Mouse (Mus musculus) neural tube, embryonic 12.5 days (tissue): Measurements from ENCODE around the gene Atp4a. TPM values are rescaled to one million over a fixed set of nuclear protein-coding genes. Genes with fewer than 3 reads are reported as not detected.

ENCODE experiments used
- ATAC-seq: fragments of 200-750 bp; cut with Nextera tagmentation; 2 replicates; pipeline ENCODE4 v1.8.0; 2017; ENCODE audit warnings: low read depth, mild to moderate bottlenecking, moderate TSS enrichment, moderate library complexity; ENCODE audit not compliant: low FRiP score
- H3K27ac ChIP-seq: fragments of 300-500 bp; sonication (generic); 2 replicates; pipeline ENCODE4 v1.5.1; 2016
- H3K27me3 ChIP-seq: fragments of 300-500 bp; sonication (generic); replicated peaks from 2 replicates; pipeline ENCODE4 v1.6.1; 2016; ENCODE audit warnings: mild to moderate bottlenecking
- H3K36me3 ChIP-seq: fragments of 300-500 bp; sonication (generic); 2 replicates; pipeline ENCODE4 v1.6.1; 2016; ENCODE audit warnings: mild to moderate bottlenecking
- H3K4me1 ChIP-seq: fragments of 300-500 bp; sonication (generic); 2 replicates; pipeline ENCODE4 v1.6.1; 2016
- H3K4me2 ChIP-seq: fragments of 300-500 bp; sonication (generic); replicated peaks from 2 replicates; pipeline ENCODE4 v1.6.1; 2016; ENCODE audit warnings: mild to moderate bottlenecking
- H3K4me3 ChIP-seq: fragments of 300-500 bp; sonication (generic); 2 replicates; pipeline ENCODE4 v1.5.1; 2016
- H3K9ac ChIP-seq: fragments of 300-500 bp; sonication (generic); 2 replicates; pipeline ENCODE4 v1.6.1; 2016; ENCODE audit warnings: mild to moderate bottlenecking
- H3K9me3 ChIP-seq: fragments of 300-500 bp; sonication (generic); 2 replicates; pipeline ENCODE4 v1.6.1; 2016; ENCODE audit warnings: mild to moderate bottlenecking
- WGBS: fragments of 180-500 bp; shearing (Covaris S2); methylation state at CpG from one replicate; pipeline ENCODE4 v1.1.7; 2016; 5-methylcytosine and 5-hydroxymethylcytosine counted together
- polyA plus RNA-seq: library from polyadenylated mRNA; unstranded; fragments of >200 nt; fragmentation: Nextera tagmentation; extraction: Ambion mirVana; gene quantifications from 2 replicates; pipeline ENCODE4 v1.2.1, GENCODE M21; 2016

Atp4a gene
- 1.3 and 2.0 TPM in 2 replicates for polyA plus RNA-seq

DNA sequence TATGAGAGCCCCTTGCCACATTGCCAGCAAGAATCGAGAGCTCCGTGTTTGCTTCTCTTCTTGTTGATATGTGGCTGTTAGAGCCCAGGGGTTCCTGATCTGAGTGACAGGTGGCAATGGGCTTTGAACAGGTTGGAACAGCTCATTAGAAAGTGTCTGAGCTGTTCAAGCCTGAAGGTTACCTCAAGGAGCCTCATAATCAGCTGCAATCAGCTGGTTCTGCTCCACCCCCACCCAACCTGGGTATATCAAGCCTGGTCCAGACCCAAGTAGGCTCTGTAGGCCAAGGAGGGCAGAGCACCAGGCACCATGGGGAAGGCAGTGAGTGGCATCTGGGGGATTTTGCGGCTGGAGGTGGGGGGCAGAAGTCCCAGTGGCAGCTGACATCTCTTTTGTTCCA is at the start of gene Atp4a:
TSS of gene Atp4a (plus strand) at position 268 of the 400 bp plus-strand sequence.
- H3K4me2 ChIP-seq = no peak within 1 kb of the TSS
- no peak within 1 kb of the TSS for H3K27ac ChIP-seq
- H3K9ac ChIP-seq = no peak within 1 kb of the TSS
- H3K4me1 ChIP-seq = no peaks in the 10 kb centered on the region; the same call in 1 of the 2 replicates
- no peak within 1 kb of the TSS for H3K4me3 ChIP-seq
- WGBS = 88% methylated on average over 3 of the region's 3 CpGs
- no peak for ATAC-seq
- no peaks in the 10 kb centered on the region for H3K36me3 ChIP-seq
- peaks cover 11% of the 10 kb centered on the region; the same call in 1 of the 2 replicates for H3K27me3 ChIP-seq
- H3K9me3 ChIP-seq = no peaks in the 10 kb centered on the region

DNA sequence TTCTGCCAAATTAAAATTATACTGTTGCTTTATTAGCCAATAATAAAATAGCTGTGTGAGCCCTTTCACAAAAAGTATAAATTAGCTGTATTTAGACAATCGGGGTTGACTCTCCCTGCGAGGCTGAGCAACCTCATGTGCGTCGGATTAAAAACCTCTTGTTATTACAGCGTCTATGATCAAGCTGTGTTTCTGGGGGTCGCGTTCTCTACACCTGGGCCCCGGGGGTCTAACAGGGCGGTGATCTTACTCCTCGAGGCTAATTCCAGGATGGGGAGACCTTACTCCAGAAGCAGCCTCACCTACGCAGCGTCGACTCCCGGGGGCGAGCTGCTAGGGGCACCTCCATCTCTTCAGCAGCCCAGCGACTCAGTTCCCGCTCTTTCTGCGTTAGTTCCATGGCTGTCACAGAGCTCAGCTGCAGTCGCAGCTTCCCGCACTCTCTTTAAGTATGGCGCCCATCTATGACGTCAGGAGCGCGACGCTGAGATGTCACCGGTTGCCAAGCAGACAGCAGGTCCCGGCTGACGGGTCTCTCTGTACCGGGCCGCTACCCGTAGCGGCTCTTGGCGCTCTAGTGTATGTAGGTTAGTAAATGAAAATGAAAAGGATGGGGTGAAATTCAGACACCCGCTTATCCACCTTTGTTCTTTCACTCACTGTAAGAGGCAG is 47.3 kb upstream of the Atp4a start, which contains the start of gene Haus5:
TSS of gene Haus5 (minus strand) at position 466 of the 672 bp plus-strand sequence.
- H3K4me1 ChIP-seq = peaks cover 10% of the 10 kb centered on the region; the same call in 1 of the 2 replicates
- H3K4me2 ChIP-seq = peak within 1 kb of the TSS; percentile 90
- ATAC-seq = peak; percentile 95
- peak within 1 kb of the TSS; percentile 62 for H3K9ac ChIP-seq
- 0 out of 2 replicates have a peak, but pooled peaks cover 2% of the 10 kb centered on the region for H3K27me3 ChIP-seq
- H3K27ac ChIP-seq = no peak within 1 kb of the TSS
- WGBS = 1% methylated on average over 34 of the region's 34 CpGs
- H3K4me3 ChIP-seq = peak within 1 kb of the TSS; percentile 59
- no peaks in the 10 kb centered on the region for H3K9me3 ChIP-seq
- H3K36me3 ChIP-seq = peaks cover 23% of the 10 kb centered on the region

DNA sequence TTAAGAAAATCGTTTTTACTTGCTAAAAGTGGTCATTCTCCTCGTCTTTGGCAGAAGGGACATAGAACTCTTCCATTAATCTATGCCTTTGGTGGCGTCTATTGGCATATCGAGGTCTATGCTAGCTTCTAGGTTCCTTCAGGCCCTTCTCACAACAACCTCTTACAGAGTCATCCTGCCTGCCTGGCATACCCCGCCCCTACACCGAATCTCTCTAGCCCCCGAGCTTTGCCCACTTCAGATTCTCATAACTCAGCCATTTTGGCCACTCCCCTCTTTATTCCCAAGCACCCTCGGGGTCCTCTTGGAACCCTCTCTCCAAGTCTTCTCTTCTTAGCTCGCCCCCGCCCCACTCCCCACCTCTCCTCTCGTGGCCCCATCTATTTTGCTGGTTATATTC is 46.7 kb upstream of the Atp4a start:
- Histone ChIP-seq H3K4me2 (peak overlapping the region; percentile 90), H3K4me1 (peaks cover 10% of the 10 kb centered on the region; the same call in 1 of the 2 replicates), H3K27me3 (0 out of 2 replicates have a peak, but pooled peaks cover 2% of the 10 kb centered on the region), H3K9ac (peak overlapping the region; percentile 62), H3K4me3 (peak overlapping the region; percentile 59), H3K9me3 (no peaks in the 10 kb centered on the region), H3K27ac (no peak overlapping the region), H3K36me3 (peaks cover 18% of the 10 kb centered on the region)
- peak; percentile 62 for ATAC-seq
- 8% methylated on average over 11 of the region's 11 CpGs for WGBS

GRCm38 (mm10) chr7:30669229-30669628 is 42.8 kb upstream of the Atp4a start:
- Histone ChIP-seq H3K36me3 (no peaks in the 10 kb centered on the region), H3K9me3 (no peaks in the 10 kb centered on the region), H3K4me1 (peaks cover 9% of the 10 kb centered on the region; the same call in 1 of the 2 replicates), H3K27ac (no peak overlapping the region), H3K9ac (no peak overlapping the region), H3K4me2 (no peak overlapping the region), H3K27me3 (0 out of 2 replicates have a peak, but pooled peaks cover 2% of the 10 kb centered on the region), H3K4me3 (no peak overlapping the region)
- ATAC-seq = no peak
- 39% methylated on average over 3 of the region's 3 CpGs for WGBS

DNA sequence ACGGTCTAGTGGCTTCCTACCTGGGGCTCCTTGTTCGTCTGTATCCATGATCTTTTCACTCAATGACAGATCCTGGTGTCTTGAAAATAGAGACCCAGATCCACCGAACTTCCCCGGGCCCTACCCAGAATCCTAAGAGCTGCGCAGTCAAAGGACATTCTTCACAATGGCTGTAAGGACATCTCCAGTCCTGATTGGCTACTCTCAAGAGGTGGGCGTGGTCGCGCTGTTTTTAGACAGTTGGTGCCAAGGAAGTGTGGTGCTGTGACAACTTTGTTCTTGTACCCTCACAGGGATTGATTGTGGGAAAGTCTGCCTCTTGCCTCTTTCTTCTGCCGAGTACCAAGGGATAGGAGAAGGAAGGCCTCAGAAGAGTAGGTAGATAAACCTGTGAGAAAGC is 40.5 kb upstream of the Atp4a start, which contains the start of gene Pmis2:
TSS of gene Pmis2 (minus strand) at position 126 of the 400 bp plus-strand sequence.
- Histone ChIP-seq H3K27ac (no peak within 1 kb of the TSS), H3K36me3 (no peaks in the 10 kb centered on the region), H3K4me1 (no peaks in the 10 kb centered on the region), H3K27me3 (0 out of 2 replicates have a peak, but pooled peaks cover 2% of the 10 kb centered on the region), H3K4me3 (no peak within 1 kb of the TSS), H3K4me2 (no peak within 1 kb of the TSS), H3K9me3 (no peaks in the 10 kb centered on the region), H3K9ac (no peak within 1 kb of the TSS)
- WGBS = 74% methylated on average over 9 of the region's 9 CpGs
- no peak for ATAC-seq

GRCm38 (mm10) chr7:30678263-30678975 is 33.6 kb upstream of the Atp4a start:
- no peak overlapping the region for H3K4me2 ChIP-seq
- WGBS = 73% methylated on average over 5 of the region's 5 CpGs
- H3K36me3 ChIP-seq = no peaks in the 10 kb centered on the region
- H3K9ac ChIP-seq = no peak overlapping the region
- no peak overlapping the region for H3K4me3 ChIP-seq
- no peaks in the 10 kb centered on the region for H3K27me3 ChIP-seq
- H3K9me3 ChIP-seq = no peaks in the 10 kb centered on the region
- H3K27ac ChIP-seq = no peak overlapping the region
- no peaks in the 10 kb centered on the region for H3K4me1 ChIP-seq
- ATAC-seq = no peak

DNA sequence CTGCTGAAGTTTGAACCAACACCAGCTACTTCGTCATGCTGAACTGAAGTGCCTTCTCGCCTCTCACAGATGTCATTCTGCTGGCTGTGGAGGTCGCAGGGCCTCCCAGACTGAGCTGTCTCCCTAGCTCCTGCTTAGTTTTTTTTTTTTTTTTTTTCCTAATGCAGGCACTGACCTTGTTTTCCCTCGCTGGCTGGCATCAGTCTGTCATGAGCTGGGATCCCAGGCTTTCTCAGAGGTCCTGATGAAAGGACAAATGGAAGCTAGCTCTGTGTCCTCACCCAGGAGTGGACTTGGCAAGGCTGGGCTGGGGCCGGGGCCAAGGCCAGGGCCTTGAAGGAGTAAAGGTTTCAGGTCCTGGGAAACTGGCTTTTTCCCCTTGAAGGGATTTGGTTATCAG is 30.1 kb upstream of the Atp4a start:
- no peaks in the 10 kb centered on the region for H3K27me3 ChIP-seq
- 70% methylated on average over 5 of the region's 5 CpGs for WGBS
- no peaks in the 10 kb centered on the region for H3K4me1 ChIP-seq
- no peak overlapping the region for H3K4me2 ChIP-seq
- H3K4me3 ChIP-seq = no peak overlapping the region
- no peak overlapping the region for H3K9ac ChIP-seq
- H3K27ac ChIP-seq = no peak overlapping the region
- no peak for ATAC-seq
- no peaks in the 10 kb centered on the region for H3K36me3 ChIP-seq
- no peaks in the 10 kb centered on the region for H3K9me3 ChIP-seq

- peaks cover 14% of the 10 kb centered on the region for H3K27me3 ChIP-seq
- H3K36me3 ChIP-seq = no peaks in the 10 kb centered on the region
- no peaks in the 10 kb centered on the region for H3K9me3 ChIP-seq
- no peak for ATAC-seq
- no peak overlapping the region for H3K9ac ChIP-seq
- H3K4me2 ChIP-seq = no peak overlapping the region
- no peaks in the 10 kb centered on the region for H3K4me1 ChIP-seq
- 78% methylated on average over 2 of the region's 2 CpGs for WGBS
- H3K27ac ChIP-seq = no peak overlapping the region
- no peak overlapping the region for H3K4me3 ChIP-seq
These were observed 28.6 kb upstream of the Atp4a start for GRCm38 (mm10) chr7:30683425-30683824.

DNA sequence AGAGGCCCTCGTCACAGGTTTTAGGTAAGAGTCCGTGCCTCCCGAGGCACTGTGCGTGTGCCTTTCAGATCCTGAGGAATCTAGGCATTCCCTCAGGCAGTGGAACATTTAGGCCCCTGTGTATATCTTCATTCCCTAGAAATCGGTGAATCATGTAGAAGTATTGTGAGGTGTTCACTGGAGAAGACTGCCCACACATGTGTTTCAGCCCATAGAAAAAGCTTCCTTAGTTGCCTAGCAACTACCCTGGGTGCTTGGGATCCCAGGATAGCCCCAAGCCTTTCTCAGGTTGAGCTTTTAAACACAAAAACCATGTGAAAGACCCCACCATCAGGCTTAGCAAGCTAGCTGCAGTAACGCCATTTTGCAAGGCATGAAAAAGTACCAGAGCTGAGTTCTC is 23.7 kb upstream of the Atp4a start:
- ATAC-seq = no peak
- 78% methylated on average over 6 of the region's 6 CpGs for WGBS
- Histone ChIP-seq H3K4me1 (no peaks in the 10 kb centered on the region), H3K27me3 (peaks cover 15% of the 10 kb centered on the region), H3K4me2 (no peak overlapping the region), H3K27ac (no peak overlapping the region), H3K9ac (no peak overlapping the region), H3K4me3 (no peak overlapping the region), H3K36me3 (no peaks in the 10 kb centered on the region), H3K9me3 (no peaks in the 10 kb centered on the region)

DNA sequence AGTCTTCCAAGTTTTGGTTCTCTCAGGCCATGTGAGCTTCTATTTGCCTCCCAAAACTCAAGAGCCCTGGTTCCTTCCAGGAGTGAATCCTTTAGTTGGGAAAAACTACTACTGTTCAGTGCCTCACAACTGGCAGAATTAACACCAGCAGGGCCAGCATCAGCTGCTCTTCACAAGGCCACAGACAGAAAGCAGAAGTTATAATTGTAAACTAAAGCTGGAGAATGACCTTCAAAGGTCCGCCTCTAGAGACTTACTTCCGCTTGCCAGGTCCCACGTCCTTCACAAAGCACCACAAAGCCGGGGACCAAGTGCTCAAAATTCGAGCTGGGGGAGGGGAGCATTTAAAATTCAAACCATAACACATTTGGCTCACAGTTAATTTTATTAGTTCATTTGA is 13.9 kb upstream of the Atp4a start:
- 73% methylated on average over 5 of the region's 5 CpGs for WGBS
- no peak overlapping the region for H3K9ac ChIP-seq
- no peaks in the 10 kb centered on the region for H3K27me3 ChIP-seq
- no peaks in the 10 kb centered on the region for H3K36me3 ChIP-seq
- H3K4me1 ChIP-seq = no peaks in the 10 kb centered on the region
- no peak overlapping the region for H3K4me2 ChIP-seq
- ATAC-seq = no peak
- no peak overlapping the region for H3K27ac ChIP-seq
- H3K9me3 ChIP-seq = no peaks in the 10 kb centered on the region
- H3K4me3 ChIP-seq = no peak overlapping the region

- Histone ChIP-seq H3K36me3 (no peaks in the 10 kb centered on the region), H3K9me3 (no peaks in the 10 kb centered on the region), H3K27me3 (no peaks in the 10 kb centered on the region), H3K9ac (no peak within 1 kb of the TSS), H3K4me3 (no peak within 1 kb of the TSS), H3K27ac (no peak within 1 kb of the TSS), H3K4me2 (no peak within 1 kb of the TSS), H3K4me1 (no peaks in the 10 kb centered on the region)
- WGBS = 39% methylated on average over 9 of the region's 9 CpGs
- ATAC-seq = no peak
These were observed 13.4 kb upstream of the Atp4a start, which contains the start of gene 2200002J24Rik for GRCm38 (mm10) chr7:30698589-30698988. Gene 2200002J24Rik (plus strand): TSS chr7:30698926.

DNA sequence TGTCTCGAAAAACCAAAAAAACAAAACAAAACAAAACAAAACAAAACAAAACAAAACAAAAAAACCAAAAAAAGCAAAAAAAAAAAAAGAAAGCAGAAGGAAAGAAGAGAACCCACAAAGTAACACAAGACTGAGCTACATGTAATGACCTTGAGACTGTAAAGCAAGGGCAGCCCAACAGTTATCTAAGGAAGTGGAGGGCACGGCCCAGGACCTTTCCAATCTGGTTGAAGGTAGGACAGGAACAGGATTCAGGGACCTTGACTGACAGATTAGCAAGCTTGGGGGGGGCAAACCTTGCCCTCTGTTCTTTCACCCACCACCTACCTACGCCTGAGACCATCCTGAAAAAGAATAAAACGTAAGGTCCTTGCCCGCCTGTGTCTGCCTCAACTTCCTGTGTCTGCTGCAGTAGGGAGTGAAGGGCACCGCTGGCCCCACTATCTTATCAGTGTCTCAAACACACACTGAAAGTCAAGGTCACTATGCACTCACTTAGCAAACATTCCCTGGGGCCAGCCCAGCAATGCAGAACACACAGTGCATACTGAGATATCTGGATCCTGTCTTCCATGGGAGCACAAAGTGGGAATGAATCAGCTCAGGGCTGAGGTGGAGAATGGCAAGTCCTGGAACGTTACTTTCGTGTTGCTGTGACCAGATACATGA is 5.7 kb upstream of the Atp4a start:
- Histone ChIP-seq H3K9ac (no peak overlapping the region), H3K4me3 (no peak overlapping the region), H3K9me3 (no peaks in the 10 kb centered on the region), H3K27me3 (no peaks in the 10 kb centered on the region), H3K27ac (no peak overlapping the region), H3K4me2 (no peak overlapping the region), H3K36me3 (no peaks in the 10 kb centered on the region), H3K4me1 (no peaks in the 10 kb centered on the region)
- WGBS = 81% methylated on average over 8 of the region's 8 CpGs
- ATAC-seq = no peak
